Mouse (Mus musculus): ENCODE measurements around the gene Cpeb3.
"Not testable (repeated sequence)": the region's sequence is repeated elsewhere in the genome, so short reads cannot be mapped to it uniquely, and the experiment has no call there.

Gene Cpeb3

GRCm38 (mm10) chr19:37207303-37208175 lies 862 bp downstream of the Cpeb3 start, which contains the start of gene March5:
March5 (plus strand) TSS chr19:37207543.
- DNase-seq (ENCODE audit: low read depth in 1 of 2, low spot score in 2 of 2): peak in 1 of 2 experiments; percentile 64

GRCm38 (mm10) chr19:37206641-37207302 lies 1.6 kb downstream of the Cpeb3 start:
- peak in 1 of 2 experiments; percentile 10 for DNase-seq (ENCODE audit: low read depth in 1 of 2, low spot score in 2 of 2)

DNA sequence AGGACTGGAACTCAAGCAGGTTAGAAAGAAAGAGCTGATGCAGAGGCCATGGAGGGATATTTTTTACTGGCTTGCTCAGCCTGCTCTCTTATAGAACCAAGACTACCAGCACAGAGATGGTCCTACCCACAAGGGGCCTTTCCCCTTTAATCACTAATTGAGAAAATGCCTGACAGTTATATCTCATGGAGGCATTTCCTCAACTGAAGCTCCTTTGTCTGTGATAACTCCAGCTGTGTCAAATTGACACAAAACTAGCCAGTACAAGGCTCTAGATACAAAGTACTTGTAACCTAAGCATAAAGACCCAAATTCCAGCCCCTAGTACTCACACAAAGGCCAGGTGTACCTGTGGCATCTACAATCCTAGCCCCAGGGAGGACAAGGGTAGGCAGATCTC lies 3.2 kb downstream of the Cpeb3 start:
- not testable (repeated sequence) for DNase-seq (ENCODE audit: low read depth in 1 of 2, low spot score in 2 of 2)

DNA sequence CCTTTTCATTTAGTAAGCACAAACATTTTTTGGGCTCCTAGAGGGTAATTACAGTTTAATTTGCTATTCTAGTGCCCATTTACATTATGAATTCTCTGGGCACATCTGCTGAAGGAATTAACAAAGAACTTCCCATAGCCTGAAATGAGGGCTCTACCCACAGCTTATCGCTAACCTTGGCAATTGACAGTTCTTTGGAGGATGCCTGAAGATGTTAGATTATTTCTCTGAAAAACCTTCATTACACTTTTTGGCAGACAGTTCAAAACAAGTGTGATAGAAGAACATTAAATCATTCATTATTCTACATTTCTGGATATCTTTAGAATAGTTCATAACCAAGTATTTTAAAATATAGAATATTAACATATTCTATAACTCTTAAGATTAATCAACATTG lies 5.0 kb downstream of the Cpeb3 start:
- DNase-seq (ENCODE audit: low read depth in 1 of 2, low spot score in 2 of 2): no peak

DNA sequence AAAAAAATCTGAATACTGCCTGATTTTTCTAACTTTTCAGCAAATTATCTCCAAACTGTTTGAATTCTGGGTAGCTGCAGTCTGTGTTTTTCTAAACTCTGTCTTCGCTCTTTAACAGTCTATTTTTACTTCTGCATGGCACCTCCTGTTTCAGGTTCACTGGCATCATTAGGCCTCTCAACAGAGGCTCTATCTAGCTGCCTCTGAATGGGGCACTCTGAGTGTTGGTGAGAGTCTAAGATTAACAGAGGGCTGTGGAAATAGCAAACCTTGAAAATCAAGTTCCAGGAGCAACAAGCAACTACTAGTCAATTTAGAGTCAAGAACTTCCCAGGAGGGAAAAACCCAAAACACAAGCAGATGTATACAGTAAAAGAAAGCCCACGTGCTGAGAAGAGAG lies 8.5 kb downstream of the Cpeb3 start:
- DNase-seq (ENCODE audit: low read depth in 1 of 2, low spot score in 2 of 2): no peak

DNA sequence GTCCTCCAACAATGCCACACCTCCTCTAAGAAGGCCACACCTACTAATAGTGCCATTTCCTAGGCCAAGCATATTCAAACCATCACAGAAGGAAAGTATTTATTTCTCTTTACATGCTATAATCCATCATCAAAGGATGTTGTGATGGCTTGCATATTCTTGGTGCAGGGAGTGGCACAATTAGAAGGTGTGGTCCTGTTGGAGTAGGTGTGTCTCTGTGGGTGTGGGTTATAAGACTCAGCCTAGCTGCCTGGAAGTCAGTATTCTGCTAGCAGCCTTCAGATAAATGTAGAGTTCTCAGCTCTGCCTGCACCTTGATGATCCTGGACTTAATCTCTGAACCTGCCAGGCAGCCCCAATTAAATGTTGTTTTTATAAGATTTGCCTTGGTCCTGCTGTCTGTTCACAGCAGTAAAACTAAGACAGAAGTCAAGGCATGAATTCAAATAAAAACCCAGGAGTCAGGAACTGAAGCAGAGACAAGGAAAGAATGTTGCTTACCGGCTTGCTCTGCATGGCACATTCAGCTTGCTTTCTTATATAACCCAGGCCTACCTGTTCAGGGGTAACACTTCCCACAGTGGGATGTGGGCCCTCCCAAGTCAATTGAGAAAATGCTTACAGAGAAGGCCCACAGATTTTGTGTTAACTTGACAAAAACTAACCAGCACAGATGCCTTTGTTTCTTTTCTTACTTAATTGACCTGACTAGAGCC lies 10.1 kb downstream of the Cpeb3 start:
- DNase-seq (ENCODE audit: low read depth in 1 of 2, low spot score in 2 of 2): no peak

DNA sequence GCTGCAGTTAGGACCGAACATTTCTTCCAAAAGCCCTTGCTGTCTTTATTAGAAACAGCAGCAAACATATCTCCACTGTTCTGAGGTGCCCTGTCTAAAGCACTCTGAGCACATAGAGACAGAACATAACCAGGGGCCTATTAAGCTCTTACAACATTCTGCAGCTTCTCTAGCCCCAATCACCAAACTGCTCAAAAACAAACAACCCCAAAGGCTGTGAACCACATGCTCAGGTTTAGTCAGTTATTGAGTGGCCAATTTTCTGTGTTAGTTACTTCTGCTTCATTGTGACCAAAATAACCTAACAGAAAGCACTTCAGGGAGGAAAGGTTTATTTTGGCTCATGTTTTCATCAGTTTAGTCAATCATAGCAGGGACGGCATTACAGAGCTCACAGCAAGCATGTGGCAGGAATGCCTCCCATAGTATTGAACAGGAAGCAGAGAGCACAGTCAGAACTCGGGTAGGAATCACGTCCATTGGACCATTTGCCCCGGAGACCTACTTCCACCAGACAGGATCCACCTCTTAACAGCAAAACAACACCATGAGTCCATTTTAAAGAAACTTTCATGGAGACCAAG lies 15.8 kb downstream of the Cpeb3 start:
- DNase-seq (ENCODE audit: low read depth in 1 of 2, low spot score in 2 of 2): no peak

GRCm38 (mm10) chr19:37188366-37188948 lies 19.9 kb downstream of the Cpeb3 start:
- no peak for DNase-seq (ENCODE audit: low read depth in 1 of 2, low spot score in 2 of 2)

DNA sequence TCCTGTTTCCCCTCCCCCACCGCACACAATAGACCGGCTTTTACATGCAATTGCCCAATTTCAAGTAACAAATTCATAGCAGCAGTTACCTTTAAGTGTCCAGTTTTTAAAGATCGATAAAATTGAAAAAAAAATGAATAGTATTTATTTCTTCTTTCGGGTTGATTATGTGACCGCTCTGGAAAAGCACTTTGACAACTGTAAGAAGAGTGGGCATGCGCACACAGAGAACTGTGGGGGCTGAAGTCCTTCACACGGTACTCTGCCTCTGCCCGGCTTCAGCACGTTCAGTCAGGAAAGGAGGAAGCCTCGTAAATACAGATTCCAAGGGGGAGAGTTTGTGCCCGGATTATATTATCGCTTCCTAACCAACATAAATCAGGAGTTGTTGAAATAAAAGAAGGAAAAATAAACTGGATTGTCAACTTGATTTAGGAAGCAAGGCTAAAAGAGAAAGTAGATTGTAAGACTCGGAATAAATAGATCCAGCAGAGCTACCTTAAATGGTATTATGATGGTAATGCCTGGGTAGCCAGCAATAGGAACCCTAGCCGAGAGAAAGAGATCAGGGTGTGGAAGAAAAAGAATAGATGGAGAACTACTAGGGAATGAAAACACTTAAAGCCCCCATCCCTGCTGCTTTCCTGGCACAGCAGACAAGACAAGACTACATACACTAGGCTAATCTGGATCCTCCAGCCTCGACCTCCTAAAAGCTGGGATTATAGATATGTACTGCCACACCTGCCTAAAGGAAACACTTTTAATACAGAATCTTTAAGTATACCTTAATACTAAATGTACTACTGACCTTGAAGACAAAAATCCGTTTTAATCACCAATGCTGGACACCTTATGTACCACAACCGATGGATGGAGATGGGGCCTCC lies 30.3 kb downstream of the Cpeb3 start:
- DNase-seq (ENCODE audit: low read depth in 1 of 2, low spot score in 2 of 2): no peak

GRCm38 (mm10) chr19:37176879-37177462 lies 31.4 kb downstream of the Cpeb3 start:
- no peak for DNase-seq (ENCODE audit: low read depth in 1 of 2, low spot score in 2 of 2)

GRCm38 (mm10) chr19:37175919-37176318 lies 32.5 kb downstream of the Cpeb3 start:
- DNase-seq (ENCODE audit: low read depth in 1 of 2, low spot score in 2 of 2): no peak

GRCm38 (mm10) chr19:37175436-37175805 lies 33.0 kb downstream of the Cpeb3 start:
- peak in 1 of 2 experiments; percentile 32 for DNase-seq (ENCODE audit: low read depth in 1 of 2, low spot score in 2 of 2)

DNA sequence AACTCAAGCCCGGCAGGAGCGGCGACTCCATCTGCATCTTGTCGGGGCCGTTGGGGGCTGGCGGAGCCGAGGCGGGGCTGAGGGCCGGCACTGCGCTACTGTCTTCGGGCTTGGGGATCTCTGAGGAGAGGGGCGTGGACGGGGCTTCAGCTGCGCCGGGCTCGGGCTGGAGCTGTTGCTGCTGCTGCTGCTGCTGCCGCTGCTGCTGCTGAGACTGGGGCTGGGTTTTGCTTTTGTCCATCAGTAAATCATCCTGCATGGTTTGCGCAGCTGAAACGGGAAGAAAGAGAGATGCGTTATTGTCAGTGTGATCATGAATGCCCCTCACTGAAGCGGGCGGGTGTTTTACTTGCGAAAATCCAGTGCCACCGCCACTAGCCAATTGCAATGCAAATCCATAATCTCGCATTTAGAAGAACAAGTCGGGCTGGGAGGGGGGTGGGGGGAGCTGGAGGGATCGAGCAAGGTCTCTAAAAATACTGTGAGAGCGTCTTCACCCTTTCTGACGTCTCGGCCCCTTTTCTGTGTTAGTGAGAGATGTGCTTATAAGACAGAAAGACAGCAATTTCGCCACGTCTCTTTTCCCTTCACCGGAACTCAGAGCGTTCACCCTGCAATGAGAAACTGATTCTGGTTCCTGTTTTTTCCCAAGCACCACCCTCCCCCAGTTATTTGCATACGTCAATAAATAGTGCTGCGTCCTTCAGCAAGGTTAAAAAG lies 33.5 kb downstream of the Cpeb3 start:
- peak in 1 of 2 experiments; percentile 7 for DNase-seq (ENCODE audit: low read depth in 1 of 2, low spot score in 2 of 2)

DNA sequence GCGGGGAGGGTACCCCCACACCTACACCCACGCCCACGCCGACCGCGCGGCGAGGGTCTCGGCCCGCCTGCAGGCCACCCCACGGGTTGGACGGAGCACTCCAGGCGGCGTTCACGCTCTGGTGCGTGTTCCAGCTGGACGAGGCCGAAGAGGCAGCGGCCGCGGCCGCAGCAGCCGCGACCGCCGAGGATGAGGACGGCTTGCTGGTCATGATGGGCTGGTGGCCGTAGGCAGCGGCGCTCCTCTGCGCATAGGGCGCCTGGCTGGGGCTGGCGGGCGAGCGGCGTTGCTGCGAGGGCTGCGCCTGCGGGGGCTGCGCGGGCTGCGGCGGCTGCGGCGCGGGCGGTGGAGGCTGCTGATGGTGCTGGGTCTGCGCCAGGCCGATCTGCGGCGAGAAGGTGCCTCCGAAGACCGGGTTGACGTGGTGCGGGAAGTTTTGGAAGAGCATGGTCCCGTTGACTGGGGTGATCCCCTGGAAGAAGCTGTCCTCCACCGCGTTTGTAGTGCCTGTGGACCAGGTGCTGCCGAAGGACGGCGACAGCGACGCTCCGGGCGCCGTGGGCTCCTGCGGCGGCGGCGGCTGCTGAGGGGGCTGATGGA lies 34.2 kb downstream of the Cpeb3 start:
- DNase-seq (ENCODE audit: low read depth in 1 of 2, low spot score in 2 of 2): no peak

GRCm38 (mm10) chr19:37173331-37174115 lies 34.9 kb downstream of the Cpeb3 start:
- DNase-seq (ENCODE audit: low read depth in 1 of 2, low spot score in 2 of 2): no peak

DNA sequence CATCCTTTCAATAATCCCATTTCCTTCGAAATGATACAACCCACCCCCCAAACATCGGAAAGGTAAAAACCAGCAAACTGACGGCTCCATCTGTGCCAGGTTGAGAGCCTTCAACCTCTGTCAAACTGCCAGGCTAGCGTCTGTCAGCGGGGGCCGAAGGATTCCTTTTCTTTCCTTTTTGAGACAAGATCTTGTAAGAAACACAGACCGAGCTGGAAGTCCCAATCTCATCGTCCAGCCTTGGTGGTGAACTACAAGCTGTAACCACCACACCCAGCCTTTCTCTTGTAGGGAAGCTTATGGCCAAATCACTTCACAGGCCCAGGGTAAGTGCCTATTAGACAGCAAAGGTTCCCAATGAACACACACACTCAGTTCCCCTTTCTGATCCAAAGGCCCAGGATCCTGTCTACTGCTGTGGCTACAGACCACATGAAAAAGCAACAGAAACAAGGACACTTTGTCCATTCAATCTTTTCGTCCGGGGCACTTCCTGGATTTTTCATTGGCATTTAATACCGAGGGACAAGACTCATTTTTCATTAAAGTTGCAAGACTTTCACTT lies 35.8 kb downstream of the Cpeb3 start:
- DNase-seq (ENCODE audit: low read depth in 1 of 2, low spot score in 2 of 2): peak; percentile 16 to 24

GRCm38 (mm10) chr19:37172096-37172495 lies 36.3 kb downstream of the Cpeb3 start:
- DNase-seq (ENCODE audit: low read depth in 1 of 2, low spot score in 2 of 2): no peak

Data from monocyte, adult 2 months (primary cell).